Mouse (Mus musculus) midbrain, embryonic 14.5 days (tissue): ENCODE measurements around the gene A030003K21Rik. TPM values are rescaled to one million over a fixed set of nuclear protein-coding genes. Genes with fewer than 3 reads are reported as not detected.
"Not testable (repeated sequence)": the region's sequence is repeated elsewhere in the genome, so short reads cannot be mapped to it uniquely, and the experiment has no call there.

Experiments
- ATAC-seq: fragments of 200-750 bp; cut with Nextera tagmentation; 2 replicates; pipeline ENCODE4 v1.8.0; 2017; ENCODE audit warnings: moderate number of reproducible peaks, moderate library complexity; ENCODE audit not compliant: low FRiP score, low TSS enrichment
- DNase-seq: peaks from one replicate; pipeline ENCODE4 v3.0.0-alpha.2; 2015
- H3K27ac ChIP-seq: fragments of 300-500 bp; sonication (generic); replicated peaks from 2 replicates; pipeline ENCODE4 v1.5.1; 2014; ENCODE audit warnings: mild to moderate bottlenecking, low read depth, low read length, moderate library complexity
- H3K27me3 ChIP-seq: fragments of 300-500 bp; sonication (generic); 2 replicates; pipeline ENCODE4 v1.6.1; 2014; ENCODE audit warnings: low read length, control low read depth, mixed read lengths; ENCODE audit not compliant: control insufficient read depth, insufficient read depth
- H3K36me3 ChIP-seq: fragments of 300-500 bp; sonication (generic); 2 replicates; pipeline ENCODE4 v1.6.1; 2014; ENCODE audit warnings: low read length, control low read depth; ENCODE audit not compliant: control insufficient read depth, insufficient read depth
- H3K4me1 ChIP-seq: fragments of 300-500 bp; sonication (generic); 2 replicates; pipeline ENCODE4 v1.6.1; 2014; ENCODE audit warnings: mild to moderate bottlenecking, antibody characterized with exemption, low read length, control low read depth; ENCODE audit not compliant: control insufficient read depth, insufficient read depth
- H3K4me2 ChIP-seq: fragments of 300-500 bp; sonication (generic); 2 replicates; pipeline ENCODE4 v1.6.1; 2014; ENCODE audit warnings: mild to moderate bottlenecking, low read length, moderate library complexity
- H3K4me3 ChIP-seq: fragments of 300-500 bp; sonication (generic); replicated peaks from 2 replicates; pipeline ENCODE4 v1.5.1; 2014; ENCODE audit warnings: low read depth, low read length
- H3K9ac ChIP-seq: fragments of 300-500 bp; sonication (generic); replicated peaks from 2 replicates; pipeline ENCODE4 v1.6.1; 2014; ENCODE audit warnings: mild to moderate bottlenecking, low read length, moderate library complexity
- H3K9me3 ChIP-seq: fragments of 300-500 bp; sonication (generic); 2 replicates; pipeline ENCODE4 v1.6.1; 2016; ENCODE audit warnings: low read length, control low read depth, mixed read lengths; ENCODE audit not compliant: control insufficient read depth
- WGBS: fragments of 180-500 bp; shearing (Covaris S2); extraction: QIAGEN DNeasy Blood & Tissue Kit; methylation state at CpG from one replicate; pipeline ENCODE4 v1.1.7; 2014; 5-methylcytosine and 5-hydroxymethylcytosine counted together
- polyA plus RNA-seq: library from polyadenylated mRNA; unstranded; fragments of >200 nt; fragmentation: Nextera tagmentation; extraction: Ambion mirVana; gene quantifications from 2 replicates; pipeline ENCODE4 v1.2.1, GENCODE M21; 2014

The A030003K21Rik gene
- polyA plus RNA-seq, 1 experiment from 2014 or later: not detected

GRCm38 (mm10) chr1:82938666-82939065 lies 4.5 kb downstream of the A030003K21Rik start:
- no peaks in the 10 kb centered on the region for H3K27me3 ChIP-seq
- no peaks in the 10 kb centered on the region for H3K36me3 ChIP-seq
- no peak overlapping the region for H3K4me3 ChIP-seq
- 96% methylated on average over 5 of the region's 5 CpGs for WGBS
- no peaks in the 10 kb centered on the region for H3K9me3 ChIP-seq
- no peaks in the 10 kb centered on the region for H3K4me1 ChIP-seq
- no peak overlapping the region for H3K9ac ChIP-seq
- H3K4me2 ChIP-seq: no peak overlapping the region
- no peak for DNase-seq
- no peak for ATAC-seq
- no peak overlapping the region for H3K27ac ChIP-seq

- not testable (repeated sequence) for H3K4me2 ChIP-seq, H3K9ac ChIP-seq, H3K9me3 ChIP-seq, H3K27me3 ChIP-seq, DNase-seq, H3K4me3 ChIP-seq, H3K36me3 ChIP-seq, ATAC-seq, H3K4me1 ChIP-seq, H3K27ac ChIP-seq
- WGBS: no CpG with 5 or more reads among the region's 6 CpGs
Measured at GRCm38 (mm10) chr1:82931326-82931725, 11.9 kb downstream of the A030003K21Rik start, which contains the start of gene Gm6217. Gene Gm6217 (minus strand): TSS chr1:82931399.

- H3K4me2 ChIP-seq, ATAC-seq, H3K36me3 ChIP-seq, H3K4me3 ChIP-seq, H3K4me1 ChIP-seq, H3K9me3 ChIP-seq, H3K9ac ChIP-seq, H3K27ac ChIP-seq, H3K27me3 ChIP-seq, DNase-seq: not testable (repeated sequence)
- 92% methylated on average over 3 of the region's 3 CpGs for WGBS
Measured at GRCm38 (mm10) chr1:82930558-82930957, 12.6 kb downstream of the A030003K21Rik start.

- H3K4me3 ChIP-seq: no peak within 1 kb of the TSS
- no peaks in the 10 kb centered on the region for H3K9me3 ChIP-seq
- no peaks in the 10 kb centered on the region for H3K36me3 ChIP-seq
- ATAC-seq (no peak), DNase-seq (no peak)
- H3K9ac ChIP-seq: no peak within 1 kb of the TSS
- no peaks in the 10 kb centered on the region for H3K4me1 ChIP-seq
- no peaks in the 10 kb centered on the region for H3K27me3 ChIP-seq
- no peak within 1 kb of the TSS for H3K27ac ChIP-seq
- no peak within 1 kb of the TSS for H3K4me2 ChIP-seq
- WGBS: 95% methylated on average over 6 of the region's 6 CpGs
Measured at GRCm38 (mm10) chr1:82924650-82925049, 18.5 kb downstream of the A030003K21Rik start, which contains the start of gene A030014E15Rik. Gene A030014E15Rik (plus strand): TSS chr1:82924917.

- H3K4me2 ChIP-seq, H3K4me3 ChIP-seq, H3K27me3 ChIP-seq, DNase-seq, H3K4me1 ChIP-seq, ATAC-seq, H3K9ac ChIP-seq, H3K27ac ChIP-seq, H3K9me3 ChIP-seq, H3K36me3 ChIP-seq: not testable (repeated sequence)
- 95% methylated on average over 5 of the region's 5 CpGs for WGBS
Measured at GRCm38 (mm10) chr1:82913434-82913833, 29.8 kb downstream of the A030003K21Rik start.

- Histone ChIP-seq H3K36me3 (no peaks in the 10 kb centered on the region), H3K9ac (no peak within 1 kb of the TSS), H3K4me1 (no peaks in the 10 kb centered on the region), H3K9me3 (no peaks in the 10 kb centered on the region), H3K4me2 (no peak within 1 kb of the TSS), H3K27ac (no peak within 1 kb of the TSS), H3K4me3 (no peak within 1 kb of the TSS), H3K27me3 (no peaks in the 10 kb centered on the region)
- 92% methylated on average over 3 of the region's 3 CpGs for WGBS
- ATAC-seq: no peak
- DNase-seq: no peak
Measured at GRCm38 (mm10) chr1:82913025-82913424, 30.2 kb downstream of the A030003K21Rik start, which contains the start of gene A030005L19Rik. Gene A030005L19Rik (plus strand): TSS chr1:82913325.

- Histone ChIP-seq H3K4me3 (no peak overlapping the region), H3K9me3 (no peaks in the 10 kb centered on the region), H3K9ac (no peak overlapping the region), H3K36me3 (peaks cover 9% of the 10 kb centered on the region), H3K27me3 (no peaks in the 10 kb centered on the region), H3K4me2 (no peak overlapping the region), H3K4me1 (no peaks in the 10 kb centered on the region), H3K27ac (no peak overlapping the region)
- no peak for DNase-seq
- ATAC-seq: no peak
- 29% methylated on average over 3 of the region's 3 CpGs for WGBS
Measured at GRCm38 (mm10) chr1:82905886-82906285, 37.3 kb downstream of the A030003K21Rik start.

GRCm38 (mm10) chr1:82901201-82901600 lies 42.0 kb downstream of the A030003K21Rik start:
- no peak overlapping the region for H3K4me3 ChIP-seq
- DNase-seq (no peak), ATAC-seq (no peak)
- no peaks in the 10 kb centered on the region for H3K27me3 ChIP-seq
- H3K4me2 ChIP-seq: no peak overlapping the region
- H3K9me3 ChIP-seq: no peaks in the 10 kb centered on the region
- H3K36me3 ChIP-seq: peaks cover 32% of the 10 kb centered on the region
- 98% methylated on average over 3 of the region's 3 CpGs for WGBS
- H3K4me1 ChIP-seq: no peaks in the 10 kb centered on the region
- no peak overlapping the region for H3K9ac ChIP-seq
- H3K27ac ChIP-seq: no peak overlapping the region

GRCm38 (mm10) chr1:82900567-82900966 lies 42.6 kb downstream of the A030003K21Rik start:
- no peak for ATAC-seq
- 94% methylated on average over 1 of the region's 1 CpGs for WGBS
- no peak overlapping the region for H3K4me2 ChIP-seq

More at GRCm38 (mm10) chr1:82900567-82900966, 42.6 kb downstream of the A030003K21Rik start:
- Histone ChIP-seq H3K36me3 (peaks cover 33% of the 10 kb centered on the region), H3K4me3 (no peak overlapping the region), H3K4me1 (no peaks in the 10 kb centered on the region), H3K9ac (no peak overlapping the region), H3K27ac (no peak overlapping the region), H3K9me3 (no peaks in the 10 kb centered on the region), H3K27me3 (no peaks in the 10 kb centered on the region)
- DNase-seq: no peak
